Mouse (Mus musculus): Measurements from ENCODE around the gene Snrpf.
"Not testable (repeated sequence)": the region's sequence is repeated elsewhere in the genome, so short reads cannot be mapped to it uniquely, and the experiment has no call there.

Snrpf gene

GRCm38 (mm10) chr10:93574966-93575365, 14.5 kb downstream of the Snrpf start:
- no peak for DNase-seq

GRCm38 (mm10) chr10:93572209-93572608, 17.3 kb downstream of the Snrpf start:
- DNase-seq, result no peak

GRCm38 (mm10) chr10:93568671-93569070, 20.8 kb downstream of the Snrpf start:
- no peak for DNase-seq

- no peak for DNase-seq
Observed at GRCm38 (mm10) chr10:93567841-93568566, 21.5 kb downstream of the Snrpf start.

- no peak for DNase-seq
Observed at GRCm38 (mm10) chr10:93567066-93567465, 22.4 kb downstream of the Snrpf start.

- no peak for DNase-seq
Observed at GRCm38 (mm10) chr10:93564518-93565090, 24.9 kb downstream of the Snrpf start.

GRCm38 (mm10) chr10:93559786-93560185, 29.7 kb downstream of the Snrpf start:
- no peak for DNase-seq

GRCm38 (mm10) chr10:93557971-93558370, 31.5 kb downstream of the Snrpf start:
- DNase-seq, result not testable (repeated sequence)

GRCm38 (mm10) chr10:93552596-93552995, 36.9 kb downstream of the Snrpf start:
- no peak for DNase-seq

- DNase-seq, result no peak
Observed at GRCm38 (mm10) chr10:93549821-93550220, 39.7 kb downstream of the Snrpf start.

- DNase-seq, result peak; percentile 54
Observed at GRCm38 (mm10) chr10:93548991-93549390, 40.5 kb downstream of the Snrpf start.

GRCm38 (mm10) chr10:93547741-93548270, 41.7 kb downstream of the Snrpf start:
- no peak for DNase-seq

- DNase-seq, result no peak
Observed at GRCm38 (mm10) chr10:93544172-93544571, 45.3 kb downstream of the Snrpf start.

- no peak for DNase-seq
Observed at GRCm38 (mm10) chr10:93543176-93543575, 46.3 kb downstream of the Snrpf start.

- no peak for DNase-seq
Observed at GRCm38 (mm10) chr10:93542356-93542755, 47.1 kb downstream of the Snrpf start.

GRCm38 (mm10) chr10:93541585-93541984, 47.9 kb downstream of the Snrpf start:
- no peak for DNase-seq

- DNase-seq, result no peak
Observed at GRCm38 (mm10) chr10:93540431-93541210, 48.9 kb downstream of the Snrpf start, which contains the start of gene Ccdc38. TSS of gene Ccdc38 (plus strand) at chr10:93540632.

GRCm38 (mm10) chr10:93539775-93540430, 49.6 kb downstream of the Snrpf start, which contains the start of gene Amdhd1:
TSS of gene Amdhd1 (minus strand) at chr10:93540033.
- peak; percentile 61 for DNase-seq

GRCm38 (mm10) chr10:93538818-93539217, 50.7 kb downstream of the Snrpf start:
- no peak for DNase-seq

GRCm38 (mm10) chr10:93538287-93538686, 51.2 kb downstream of the Snrpf start:
- no peak for DNase-seq
